Mouse (Mus musculus): ENCODE data around the gene Gm10198. TPM values are rescaled to one million over a fixed set of nuclear protein-coding genes. Genes with fewer than 3 reads are reported as not detected.

The Gm10198 gene
- polyA plus RNA-seq (2012; rRNA removed), result not detected in 2 replicates

GRCm38 (mm10) chr13:111592485-111592884 lies at the start of gene Gm10198:
Gene Gm10198, plus strand, starts transcription at chr13:111592785.

Other genes with a start within 250 kb of the Gm10198 start
- gene Gpbp1, start 102.7 kb upstream of the Gm10198 start, polyA plus RNA-seq (2012; rRNA removed), result 0.73 and 1.2 TPM in 2 replicates
- gene Gm49496, start 42.8 kb upstream of the Gm10198 start, polyA plus RNA-seq (2012; rRNA removed), result not detected in 2 replicates
- 6.1 and 6.8 TPM in 2 replicates for gene Mier3, start 88.2 kb downstream of the Gm10198 start, polyA plus RNA-seq (2012; rRNA removed)
- 13.6 and 14.6 TPM in 2 replicates for gene Map3k1, start 216.2 kb downstream of the Gm10198 start, polyA plus RNA-seq (2012; rRNA removed)

All from colon, adult 2 months (tissue).